Mouse (Mus musculus) liver, postnatal 0 days (tissue): ENCODE data around the gene Slc48a1. TPM values are rescaled to one million over a fixed set of nuclear protein-coding genes. Genes with fewer than 3 reads are reported as not detected.

Source experiments
- ATAC-seq: fragments of 200-750 bp; cut with Nextera tagmentation; 2 replicates; pipeline ENCODE4 v1.8.0; 2017; ENCODE audit warnings: mild to moderate bottlenecking, moderate library complexity
- DNase-seq: peaks from one replicate; pipeline ENCODE4 v3.0.0-alpha.2; 2016
- H3K27ac ChIP-seq: fragments of 300-500 bp; sonication (generic); 2 replicates; pipeline ENCODE4 v1.5.1; 2014; ENCODE audit warnings: antibody characterized with exemption, moderate library complexity, mild to moderate bottlenecking, low read depth
- H3K27me3 ChIP-seq: fragments of 300-500 bp; sonication (generic); 2 replicates; pipeline ENCODE4 v1.6.1; 2014; ENCODE audit warnings: low read length, control low read depth, mixed read lengths; ENCODE audit not compliant: insufficient read depth
- H3K36me3 ChIP-seq: fragments of 300-500 bp; sonication (generic); replicated peaks from 2 replicates; pipeline ENCODE4 v1.6.1; 2014; ENCODE audit warnings: mild to moderate bottlenecking, control low read depth, low read length, moderate library complexity, mixed read lengths; ENCODE audit not compliant: insufficient read depth
- H3K4me1 ChIP-seq: fragments of 300-500 bp; sonication (generic); 2 replicates; pipeline ENCODE4 v1.6.1; 2014; ENCODE audit warnings: antibody characterized with exemption, mild to moderate bottlenecking, control low read depth; ENCODE audit not compliant: insufficient read depth
- H3K4me2 ChIP-seq: fragments of 300-500 bp; sonication (generic); 2 replicates; pipeline ENCODE4 v1.6.1; 2014; ENCODE audit warnings: low read depth, mild to moderate bottlenecking, low read length, moderate library complexity, mixed read lengths
- H3K4me3 ChIP-seq: fragments of 300-500 bp; sonication (generic); 2 replicates; pipeline ENCODE4 v1.5.1; 2014; ENCODE audit warnings: low read depth, low read length
- H3K9ac ChIP-seq: fragments of 300-500 bp; sonication (generic); replicated peaks from 2 replicates; pipeline ENCODE4 v1.6.1; 2014; ENCODE audit warnings: mild to moderate bottlenecking, moderate library complexity
- H3K9me3 ChIP-seq: fragments of 300-500 bp; sonication (generic); 2 replicates; pipeline ENCODE4 v1.6.1; 2016; ENCODE audit warnings: mild to moderate bottlenecking, control low read depth, low read length, mixed read lengths
- CTCF ChIP-seq: sonication (generic); IDR thresholded peaks from 2 replicates; pipeline ENCODE4 v1.5.1; 2016; ENCODE audit warnings: antibody characterized with exemption, low read depth
- EP300 ChIP-seq: IDR thresholded peaks from 2 replicates; pipeline ENCODE4 v1.6.1; 2016; ENCODE audit warnings: antibody characterized with exemption, low read depth, mild to moderate bottlenecking
- WGBS: fragments of 180-500 bp; shearing (Covaris S2); extraction: QIAGEN DNeasy Blood & Tissue Kit; methylation state at CpG from one replicate; pipeline ENCODE4 v1.1.7; 2014; ENCODE audit not compliant: insufficient replicate concordance; 5-methylcytosine and 5-hydroxymethylcytosine counted together
- polyA plus RNA-seq: library from polyadenylated mRNA; unstranded; fragments of >200 nt; fragmentation: Nextera tagmentation; extraction: Ambion mirVana; gene quantifications from 2 replicates; pipeline ENCODE4 v1.2.1, GENCODE M21; 2015

Gene Slc48a1
- polyA plus RNA-seq, 1 experiment from 2014 or later = 61.1 TPM

DNA sequence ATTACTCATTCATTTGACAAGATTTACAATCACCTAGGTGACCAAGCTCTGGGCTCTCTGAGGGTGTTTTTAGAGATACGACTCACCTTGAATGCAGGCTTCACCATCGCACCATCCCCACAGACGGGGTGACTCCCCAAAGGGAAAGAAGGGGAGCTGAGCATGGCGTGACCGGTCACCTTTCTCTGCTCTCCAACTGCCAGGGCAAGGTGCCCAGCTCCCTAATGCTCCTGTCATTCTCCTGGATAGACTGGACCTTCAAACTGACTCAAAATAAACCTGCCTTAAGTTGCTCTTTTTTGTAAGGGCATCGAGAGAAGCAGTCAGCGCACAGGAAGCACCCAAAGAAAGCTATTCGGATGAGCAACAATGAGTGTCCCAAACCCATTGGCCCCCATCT lies 8.0 kb upstream of the Slc48a1 start:
- Histone ChIP-seq H3K27me3 (peaks cover 14% of the 10 kb centered on the region), H3K36me3 (no peaks in the 10 kb centered on the region), H3K4me3 (no peak overlapping the region), H3K4me2 (no peak overlapping the region), H3K9ac (no peak overlapping the region), H3K4me1 (peaks cover 31% of the 10 kb centered on the region), H3K27ac (no peak overlapping the region), H3K9me3 (no peaks in the 10 kb centered on the region)
- ATAC-seq (no peak), DNase-seq (no peak)
- no peak for TF ChIP-seq EP300
- WGBS = 83% methylated on average over 8 of the region's 8 CpGs

- peak overlapping the region; percentile 83 for H3K27ac ChIP-seq
- no peaks in the 10 kb centered on the region for H3K9me3 ChIP-seq
- TF ChIP-seq CTCF = no peak
- no peak for TF ChIP-seq EP300
- H3K4me1 ChIP-seq = peaks cover 14% of the 10 kb centered on the region
- peak; percentile 30; the same call in 1 of the 2 replicates for ATAC-seq
- H3K4me2 ChIP-seq = no peak overlapping the region
- WGBS = 38% methylated on average over 5 of the region's 5 CpGs
- H3K9ac ChIP-seq = no peak overlapping the region
- H3K27me3 ChIP-seq = no peaks in the 10 kb centered on the region
- peak; percentile 57 for DNase-seq
- H3K36me3 ChIP-seq = no peaks in the 10 kb centered on the region
- H3K4me3 ChIP-seq = no peak overlapping the region
Observed at GRCm38 (mm10) chr15:97773108-97773507, 5.2 kb upstream of the Slc48a1 start.

GRCm38 (mm10) chr15:97773961-97774370 lies 4.4 kb upstream of the Slc48a1 start:
- Histone ChIP-seq H3K9ac (no peak overlapping the region), H3K4me3 (no peak overlapping the region), H3K27ac (peak overlapping the region; percentile 83), H3K36me3 (no peaks in the 10 kb centered on the region), H3K4me2 (no peak overlapping the region), H3K9me3 (no peaks in the 10 kb centered on the region), H3K4me1 (peaks cover 11% of the 10 kb centered on the region), H3K27me3 (no peaks in the 10 kb centered on the region)
- WGBS = 47% methylated on average over 5 of the region's 5 CpGs
- TF ChIP-seq EP300 = no peak
- no peak for TF ChIP-seq CTCF
- DNase-seq (no peak), ATAC-seq (peak; percentile 43; the same call in 1 of the 2 replicates)

DNA sequence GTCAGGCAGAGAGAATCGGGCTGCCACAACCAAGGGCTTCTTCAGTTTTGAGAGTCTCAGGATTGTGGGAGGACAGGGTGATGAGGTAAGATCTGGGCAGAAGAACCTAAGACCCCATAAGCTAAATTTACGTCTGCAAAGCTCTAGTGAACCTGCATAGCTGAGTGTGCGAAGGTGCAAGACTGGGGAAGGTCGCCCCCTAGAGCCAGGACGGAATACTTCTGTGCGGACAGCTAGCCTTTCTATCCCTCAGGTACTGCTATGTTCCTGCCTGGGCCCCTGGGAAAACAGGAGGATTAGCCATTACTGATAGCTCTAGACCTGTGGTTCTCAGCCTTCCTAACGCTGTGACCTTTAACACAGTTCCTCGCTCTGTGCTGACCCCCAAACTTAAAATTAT lies 1.8 kb upstream of the Slc48a1 start:
- Histone ChIP-seq H3K9me3 (no peaks in the 10 kb centered on the region), H3K4me3 (no peak overlapping the region), H3K27ac (no peak overlapping the region), H3K9ac (no peak overlapping the region), H3K36me3 (no peaks in the 10 kb centered on the region), H3K27me3 (no peaks in the 10 kb centered on the region), H3K4me1 (peaks cover 14% of the 10 kb centered on the region), H3K4me2 (no peak overlapping the region)
- DNase-seq = peak; percentile 80
- ATAC-seq = peak; percentile 51
- WGBS = 11% methylated on average over 8 of the region's 8 CpGs
- TF ChIP-seq CTCF (peak; percentile 87), EP300 (no peak)

DNA sequence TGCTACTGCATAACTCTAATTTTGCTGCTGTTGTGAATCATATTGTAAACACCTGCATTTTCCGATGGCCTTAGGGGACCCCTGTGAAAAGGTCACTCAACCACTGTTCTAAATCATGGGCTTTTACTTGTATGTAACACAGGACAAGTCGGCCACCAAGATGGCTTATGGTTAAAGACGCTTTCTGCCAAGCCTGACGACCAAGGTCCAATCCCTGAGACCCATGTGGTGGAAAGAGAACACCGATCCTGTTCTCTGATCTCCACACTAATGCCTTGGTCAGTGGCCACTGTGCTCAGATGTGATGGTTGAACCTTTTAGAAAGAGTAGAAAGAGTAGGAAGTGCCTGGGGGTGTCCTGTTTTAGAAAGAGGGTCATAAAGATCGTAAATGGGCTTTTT lies 1.4 kb upstream of the Slc48a1 start:
- H3K27me3 ChIP-seq = 0 out of 2 replicates have a peak, but pooled peaks cover 1% of the 10 kb centered on the region
- no peaks in the 10 kb centered on the region for H3K36me3 ChIP-seq
- DNase-seq (no peak), ATAC-seq (no peak)
- WGBS = 74% methylated on average over 6 of the region's 6 CpGs
- no peaks in the 10 kb centered on the region for H3K9me3 ChIP-seq
- no peak overlapping the region for H3K4me3 ChIP-seq
- no peak overlapping the region for H3K27ac ChIP-seq
- TF ChIP-seq CTCF (no peak), EP300 (no peak)
- H3K4me2 ChIP-seq = no peak overlapping the region
- peaks cover 16% of the 10 kb centered on the region for H3K4me1 ChIP-seq
- no peak overlapping the region for H3K9ac ChIP-seq

DNA sequence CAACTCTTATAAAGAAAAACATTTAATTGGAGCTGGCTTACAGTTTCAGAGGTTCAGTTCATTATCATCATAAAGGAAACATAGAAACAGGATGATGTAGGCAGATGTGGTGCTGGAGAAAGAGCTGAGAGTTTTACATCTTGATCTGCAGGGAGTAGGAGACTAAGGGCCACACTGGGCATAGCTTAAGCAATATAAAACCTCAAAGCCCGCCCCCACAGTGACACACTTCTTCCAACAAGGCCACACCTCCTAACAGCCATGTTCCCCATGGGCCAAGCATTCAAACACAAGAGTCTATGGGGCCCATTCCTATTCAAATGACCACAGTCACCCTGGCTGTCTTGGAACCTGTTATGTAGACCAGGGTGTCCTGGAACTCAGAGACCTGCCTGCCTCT lies 1.3 kb downstream of the Slc48a1 start:
- no peak for ATAC-seq
- no peak for DNase-seq
- Histone ChIP-seq H3K27ac (no peak overlapping the region), H3K9ac (no peak overlapping the region), H3K4me3 (no peak overlapping the region), H3K4me1 (peaks cover 17% of the 10 kb centered on the region), H3K27me3 (0 out of 2 replicates have a peak, but pooled peaks cover 6% of the 10 kb centered on the region), H3K36me3 (no peaks in the 10 kb centered on the region), H3K9me3 (no peaks in the 10 kb centered on the region), H3K4me2 (no peak overlapping the region)
- TF ChIP-seq CTCF (no peak), EP300 (no peak)
- 83% methylated on average over 1 of the region's 1 CpGs for WGBS

GRCm38 (mm10) chr15:97780611-97781031 lies 2.3 kb downstream of the Slc48a1 start:
- 54% methylated on average over 12 of the region's 12 CpGs for WGBS
- DNase-seq = peak; percentile 44
- H3K9me3 ChIP-seq = no peaks in the 10 kb centered on the region

More at GRCm38 (mm10) chr15:97780611-97781031, 2.3 kb downstream of the Slc48a1 start:
- ATAC-seq = no peak
- Histone ChIP-seq H3K4me2 (peak overlapping the region; percentile 28; the same call in 1 of the 2 replicates), H3K9ac (peak overlapping the region; percentile 40; the same call in 1 of the 2 replicates), H3K27me3 (0 out of 2 replicates have a peak, but pooled peaks cover 6% of the 10 kb centered on the region), H3K4me1 (peaks cover 25% of the 10 kb centered on the region), H3K4me3 (no peak overlapping the region), H3K36me3 (no peaks in the 10 kb centered on the region), H3K27ac (peak overlapping the region; percentile 62)
- no peak for TF ChIP-seq CTCF
- no peak for TF ChIP-seq EP300
